Mouse (Mus musculus) large intestine, adult 2 months (tissue): ENCODE measurements around the gene Dstyk. TPM values are rescaled to one million over a fixed set of nuclear protein-coding genes. Genes with fewer than 3 reads are reported as not detected.

Source experiments
- DNase-seq: peaks from one replicate; pipeline ENCODE4 v3.0.0-alpha.2; 2012; ENCODE audit warnings: low read depth, low spot score
- WGBS: fragments of 180-500 bp; shearing (Covaris S2); methylation state at CpG from one replicate; pipeline ENCODE4 v1.1.7; 2018; 5-methylcytosine and 5-hydroxymethylcytosine counted together
- polyA plus RNA-seq: library from polyadenylated mRNA; depleted of rRNA; stranded (reverse); fragments of >200 nt; gene quantifications from 2 replicates; pipeline ENCODE4 v1.2.3, GENCODE M21; 2012

Gene Dstyk
- polyA plus RNA-seq, 1 experiment, result 2.5 TPM

- 60% methylated on average over 4 of the region's 4 CpGs for WGBS
- DNase-seq, result no peak
Measured at GRCm38 (mm10) chr1:132386266-132386665, 31.1 kb upstream of the Dstyk start.

GRCm38 (mm10) chr1:132387943-132388342 lies 29.4 kb upstream of the Dstyk start:
- WGBS, result 49% methylated on average over 4 of the region's 4 CpGs
- no peak for DNase-seq

GRCm38 (mm10) chr1:132388813-132389803 lies 28.2 kb upstream of the Dstyk start:
- 50% methylated on average over 8 of the region's 8 CpGs for WGBS
- DNase-seq, result no peak

GRCm38 (mm10) chr1:132389886-132390585 lies 27.3 kb upstream of the Dstyk start:
- no peak for DNase-seq
- 30% methylated on average over 15 of the region's 15 CpGs for WGBS

GRCm38 (mm10) chr1:132390691-132391579 lies 26.4 kb upstream of the Dstyk start, which contains the start of gene Tmcc2:
TSS of gene Tmcc2 (minus strand) at chr1:132391281.
- DNase-seq, result no peak
- 3% methylated on average over 49 of the region's 50 CpGs for WGBS

GRCm38 (mm10) chr1:132391580-132392022 lies 25.8 kb upstream of the Dstyk start:
- 1% methylated on average over 38 of the region's 54 CpGs for WGBS
- no peak for DNase-seq

GRCm38 (mm10) chr1:132392872-132393271 lies 24.5 kb upstream of the Dstyk start:
- no peak for DNase-seq
- 60% methylated on average over 5 of the region's 5 CpGs for WGBS

- no peak for DNase-seq
Measured at GRCm38 (mm10) chr1:132396705-132397104, 20.6 kb upstream of the Dstyk start.

GRCm38 (mm10) chr1:132400538-132400937 lies 16.8 kb upstream of the Dstyk start:
- no peak for DNase-seq
- WGBS, result 51% methylated on average over 1 of the region's 1 CpGs

More at GRCm38 (mm10) chr1:132396705-132397104, 20.6 kb upstream of the Dstyk start:
- WGBS, result 61% methylated on average over 2 of the region's 2 CpGs

GRCm38 (mm10) chr1:132401843-132402242 lies 15.5 kb upstream of the Dstyk start:
- WGBS, result 93% methylated on average over 1 of the region's 1 CpGs
- DNase-seq, result no peak

GRCm38 (mm10) chr1:132410657-132411056 lies 6.7 kb upstream of the Dstyk start:
- WGBS, result 78% methylated on average over 3 of the region's 3 CpGs
- no peak for DNase-seq

- 74% methylated on average over 8 of the region's 8 CpGs for WGBS
- no peak for DNase-seq
Measured at GRCm38 (mm10) chr1:132416244-132416942, 962 bp upstream of the Dstyk start.

GRCm38 (mm10) chr1:132416943-132417290 lies 438 bp upstream of the Dstyk start:
- no peak for DNase-seq
- WGBS, result 11% methylated on average over 6 of the region's 6 CpGs

- 90% methylated on average over 2 of the region's 2 CpGs for WGBS
- no peak for DNase-seq
Measured at GRCm38 (mm10) chr1:132420206-132420605, 2.9 kb downstream of the Dstyk start.

GRCm38 (mm10) chr1:132420662-132421061 lies 3.3 kb downstream of the Dstyk start:
- 78% methylated on average over 7 of the region's 7 CpGs for WGBS
- no peak for DNase-seq

- no peak for DNase-seq
- whole genome bisulfite sequencing, result 90% methylated on average over 5 of the region's 5 CpGs
Measured at GRCm38 (mm10) chr1:132422912-132423696, 5.7 kb downstream of the Dstyk start.

- DNase-seq, result no peak
Measured at GRCm38 (mm10) chr1:132425600-132425999, 8.2 kb downstream of the Dstyk start.

- 72% methylated on average over 3 of the region's 3 CpGs for WGBS
Measured at GRCm38 (mm10) chr1:132430818-132431217, 13.5 kb downstream of the Dstyk start.

More at GRCm38 (mm10) chr1:132430818-132431217, 13.5 kb downstream of the Dstyk start:
- no peak for DNase-seq
